Mouse (Mus musculus): ENCODE data around the gene Cxcl5.

DNA sequence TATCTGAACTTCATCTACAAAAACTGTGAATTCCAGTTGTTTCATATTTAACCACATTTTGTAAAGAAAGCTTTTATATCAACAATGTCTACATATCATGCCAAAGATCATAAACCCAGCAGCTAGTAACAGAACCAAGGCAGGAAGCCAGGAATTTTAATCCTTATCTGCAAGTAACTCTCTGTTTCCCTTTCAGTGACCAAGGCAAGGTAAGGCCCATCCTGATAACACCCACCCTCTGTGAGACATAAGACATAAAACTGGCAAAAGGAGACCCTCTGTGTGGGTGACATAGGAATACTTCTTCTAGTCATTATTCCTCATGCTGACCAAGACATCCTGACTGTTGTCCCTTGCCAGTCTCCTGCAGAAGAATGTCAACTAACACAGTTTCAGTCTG, 45.4 kb downstream of the Cxcl5 start:
- TF ChIP-seq CTCF (IDR thresholded peaks at IDR 0.05; ENCODE audit: control insufficient read depth, insufficient read depth, insufficient replicate concordance, low read depth, low read length): no peak
- TF ChIP-seq POLR2A (IDR thresholded peaks at IDR 0.05; ENCODE audit: control insufficient read depth, low read depth, low read length): no peak

Measured in testis, adult 2 months (tissue).